Mouse (Mus musculus) kidney, postnatal 10 days (tissue): ENCODE data around the gene Zfp972.
"Not testable (repeated sequence)": the region's sequence is repeated elsewhere in the genome, so short reads cannot be mapped to it uniquely, and the experiment has no call there.

Experiments used
- DNase-seq: peaks from one replicate; pipeline ENCODE4 v3.0.0; 2021; ENCODE audit warnings: mixed read lengths

Zfp972 gene

GRCm38 (mm10) chr2:177925563-177926103, at the start of gene Zfp972:
TSS of gene Zfp972 (minus strand) at chr2:177925613.
- DNase-seq, result not testable (repeated sequence)

DNA sequence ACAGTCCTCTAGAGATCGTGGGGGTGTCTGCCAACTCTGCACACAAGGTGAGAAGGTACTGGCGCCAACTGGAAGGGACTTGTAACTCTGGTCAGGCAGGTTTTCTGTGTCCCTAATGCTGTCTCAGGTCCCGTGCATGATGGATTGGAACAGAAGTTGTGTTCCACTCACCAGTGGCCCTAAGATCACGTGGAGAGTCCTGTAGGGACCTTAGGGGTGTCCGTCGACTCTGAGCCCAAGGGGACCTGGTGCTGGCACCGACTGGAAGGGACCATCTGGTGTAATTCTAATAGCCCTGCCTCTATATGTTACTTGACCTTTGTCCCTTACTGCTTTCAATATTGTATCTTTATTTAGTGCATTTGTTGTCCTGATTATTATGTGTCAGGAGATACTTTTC, 49.4 kb upstream of the Zfp972 start:
- not testable (repeated sequence) for DNase-seq

DNA sequence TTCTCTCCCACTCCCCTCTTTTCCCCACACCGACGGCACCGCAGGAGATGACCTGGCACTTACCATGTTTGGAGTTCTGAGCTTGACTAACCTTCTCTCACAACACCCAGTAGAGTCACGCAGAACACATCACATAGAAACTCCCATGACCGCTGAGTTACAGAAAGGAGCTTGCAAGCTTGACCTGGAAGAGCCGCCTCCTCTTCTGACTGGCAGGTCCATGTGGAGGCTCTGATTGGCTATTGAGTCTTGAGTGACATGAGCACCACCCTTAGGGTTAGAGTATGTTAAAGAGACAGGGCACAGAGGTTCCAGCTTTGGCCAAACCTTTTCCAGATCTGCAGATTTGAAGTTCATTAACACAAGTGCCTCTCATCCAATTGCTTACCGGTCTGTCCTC, 31.7 kb upstream of the Zfp972 start, which contains the start of gene Gm14326:
Gene Gm14326 (minus strand): TSS at position 153 of the 400 bp plus-strand sequence.
- DNase-seq, result peak; percentile 80

GRCm38 (mm10) chr2:177956734-177957133, 31.3 kb upstream of the Zfp972 start:
- DNase-seq, result peak; percentile 41

GRCm38 (mm10) chr2:177903276-177903675, 22.1 kb downstream of the Zfp972 start:
- DNase-seq, result not testable (repeated sequence)

DNA sequence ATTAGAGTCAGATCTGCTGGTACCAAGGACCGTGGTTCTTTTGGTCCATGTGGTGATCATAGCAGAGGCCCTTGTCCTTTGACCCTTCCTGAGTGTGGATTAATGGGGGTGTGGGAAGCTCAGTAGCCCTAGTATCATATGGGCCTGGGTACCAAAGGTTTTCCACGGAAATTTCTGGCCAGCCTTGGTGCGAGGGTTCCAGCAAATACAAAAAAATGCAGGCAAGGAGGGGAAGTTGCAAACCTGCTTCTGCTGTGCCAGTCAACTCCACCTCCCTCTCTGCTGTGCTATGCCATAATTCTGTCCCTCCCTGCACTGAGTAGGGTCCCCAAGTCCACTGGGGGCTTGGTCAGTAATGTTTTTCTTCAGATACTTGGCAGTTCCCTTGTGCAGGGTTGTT, 27.2 kb downstream of the Zfp972 start:
- not testable (repeated sequence) for DNase-seq

- not testable (repeated sequence) for DNase-seq
Observed at GRCm38 (mm10) chr2:177897046-177897578, 28.3 kb downstream of the Zfp972 start, which contains the start of gene Gm14327. TSS of gene Gm14327 (plus strand) at chr2:177897096.

GRCm38 (mm10) chr2:177887743-177888142, 37.7 kb downstream of the Zfp972 start:
- not testable (repeated sequence) for DNase-seq

GRCm38 (mm10) chr2:177862254-177862653, 63.2 kb downstream of the Zfp972 start:
- not testable (repeated sequence) for DNase-seq
